Mouse (Mus musculus): ENCODE measurements around the gene Klf11.

DNA sequence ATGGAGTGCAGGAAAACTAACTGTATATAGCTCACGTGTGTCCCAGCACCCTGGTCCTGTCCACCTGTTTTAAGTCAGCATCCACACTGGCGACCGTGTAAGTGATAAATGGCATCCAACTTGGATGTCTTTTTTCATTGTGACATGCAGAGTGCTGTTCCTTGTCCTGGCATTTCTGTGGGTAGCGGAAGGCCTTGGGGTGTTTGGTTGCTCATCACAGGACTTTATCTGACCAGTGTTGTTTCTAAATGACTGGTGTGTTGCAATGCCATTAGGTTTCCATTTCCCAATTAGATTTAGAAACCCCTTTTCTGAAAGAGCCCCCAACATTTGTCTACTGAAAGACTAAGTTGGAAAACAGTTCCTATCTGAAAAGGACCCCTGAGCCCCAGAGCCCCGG is 11.1 kb downstream of the Klf11 start:
- no peak for TF ChIP-seq POLR2A (IDR thresholded peaks at IDR 0.05; ENCODE audit: borderline replicate concordance, low read depth, low read length)
- no peak for TF ChIP-seq CTCF (IDR thresholded peaks at IDR 0.05; ENCODE audit: low read depth, low read length)

All from bone marrow macrophage, adult 2 months (primary cell).